Mouse (Mus musculus) neural tube, embryonic 14.5 days (tissue): ENCODE results near the gene Slc38a1. TPM values are rescaled to one million over a fixed set of nuclear protein-coding genes. Genes with fewer than 3 reads are reported as not detected.
A peak's percentile ranks its signal among the peaks of the same experiment; 100 is the strongest.

Experiments
- ATAC-seq: fragments of 200-750 bp; cut with Nextera tagmentation; 2 replicates; pipeline ENCODE4 v1.8.0; 2017; ENCODE audit warnings: low read depth, mild to moderate bottlenecking, moderate TSS enrichment, moderate library complexity
- H3K27ac ChIP-seq: fragments of 300-500 bp; sonication (generic); 2 replicates; pipeline ENCODE4 v1.5.1; 2014; ENCODE audit warnings: low read depth, mild to moderate bottlenecking, control low read depth, low read length, moderate library complexity, mixed read lengths
- H3K27me3 ChIP-seq: fragments of 300-500 bp; sonication (generic); 2 replicates; pipeline ENCODE4 v1.6.1; 2014; ENCODE audit warnings: low read length; ENCODE audit not compliant: control insufficient read depth, insufficient read depth
- H3K36me3 ChIP-seq: fragments of 300-500 bp; sonication (generic); 2 replicates; pipeline ENCODE4 v1.6.1; 2014; ENCODE audit warnings: low read length, mixed read lengths; ENCODE audit not compliant: control insufficient read depth, insufficient read depth
- H3K4me1 ChIP-seq: fragments of 300-500 bp; sonication (generic); 2 replicates; pipeline ENCODE4 v1.6.1; 2014; ENCODE audit warnings: low read length; ENCODE audit not compliant: control insufficient read depth, insufficient read depth
- H3K4me2 ChIP-seq: fragments of 300-500 bp; sonication (generic); 2 replicates; pipeline ENCODE4 v1.6.1; 2014; ENCODE audit warnings: mild to moderate bottlenecking, low read depth, low read length, control low read depth
- H3K4me3 ChIP-seq: fragments of 300-500 bp; sonication (generic); 2 replicates; pipeline ENCODE4 v1.5.1; 2014; ENCODE audit warnings: low read depth, low read length, control low read depth, mixed read lengths
- H3K9ac ChIP-seq: fragments of 300-500 bp; sonication (generic); replicated peaks from 2 replicates; pipeline ENCODE4 v1.6.1; 2014; ENCODE audit warnings: low read depth, mild to moderate bottlenecking, control low read depth, low read length, mixed read lengths
- H3K9me3 ChIP-seq: fragments of 300-500 bp; sonication (generic); 2 replicates; pipeline ENCODE4 v1.6.1; 2016; ENCODE audit warnings: low read length; ENCODE audit not compliant: control insufficient read depth
- WGBS: fragments of 180-500 bp; shearing (Covaris S2); extraction: QIAGEN DNeasy Blood & Tissue Kit; methylation state at CpG from one replicate; pipeline ENCODE4 v1.1.7; 2014; 5-methylcytosine and 5-hydroxymethylcytosine counted together
- polyA plus RNA-seq: library from polyadenylated mRNA; unstranded; fragments of >200 nt; fragmentation: Nextera tagmentation; extraction: Ambion mirVana; gene quantifications from 2 replicates; pipeline ENCODE4 v1.2.1, GENCODE M21; 2014

The Slc38a1 gene
- polyA plus RNA-seq, 1 experiment from 2014 or later, result 173 TPM

GRCm38 (mm10) chr15:96547256-96548195, 95.2 kb downstream of the Slc38a1 start:
- WGBS, result 48% methylated on average over 21 of the region's 21 CpGs
- H3K36me3 ChIP-seq, result no peaks in the 10 kb centered on the region
- H3K4me1 ChIP-seq, result 0 out of 2 replicates have a peak, but pooled peaks cover 10% of the 10 kb centered on the region
- H3K27me3 ChIP-seq, result no peaks in the 10 kb centered on the region
- H3K4me3 ChIP-seq, result no peak overlapping the region
- H3K27ac ChIP-seq, result no peak overlapping the region
- peak; percentile 85 for ATAC-seq
- H3K4me2 ChIP-seq, result peak overlapping the region; percentile 8; the same call in 1 of the 2 replicates
- no peak overlapping the region for H3K9ac ChIP-seq
- no peaks in the 10 kb centered on the region for H3K9me3 ChIP-seq

DNA sequence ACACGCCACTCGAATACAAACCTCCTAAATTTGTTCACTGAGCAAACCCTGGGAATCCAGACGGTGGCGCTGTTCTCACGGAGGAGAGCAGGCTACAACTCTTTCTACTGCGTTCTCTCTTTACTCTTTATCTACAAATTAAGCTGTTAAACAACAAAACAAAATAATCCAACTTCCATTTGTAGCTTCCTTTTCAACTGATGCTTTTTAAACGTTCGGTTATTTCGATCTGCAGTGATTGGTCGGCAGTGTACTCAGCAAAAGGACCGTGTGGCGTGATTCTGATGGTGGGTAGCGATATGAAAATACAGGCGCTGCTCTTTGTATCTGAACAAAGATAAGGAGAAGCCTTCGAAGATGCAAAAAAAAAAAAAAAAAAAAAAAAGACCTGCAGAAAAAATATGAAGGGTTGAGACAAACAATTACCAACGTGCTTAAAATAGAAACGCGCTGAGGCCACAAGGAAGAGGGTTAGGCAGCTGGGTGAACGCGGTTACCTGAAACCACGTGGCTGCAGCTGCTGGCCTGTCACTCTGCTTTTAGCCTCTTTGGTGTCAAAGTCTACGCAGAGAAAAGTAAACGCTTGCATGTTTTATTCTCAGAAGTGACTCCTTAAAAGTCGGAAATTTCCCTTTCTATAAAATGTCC, 99.4 kb downstream of the Slc38a1 start:
- Histone ChIP-seq H3K4me1 (0 out of 2 replicates have a peak, but pooled peaks cover 9% of the 10 kb centered on the region), H3K4me3 (peak overlapping the region; percentile 37), H3K27me3 (no peaks in the 10 kb centered on the region), H3K9ac (peak overlapping the region; percentile 55), H3K36me3 (no peaks in the 10 kb centered on the region), H3K9me3 (no peaks in the 10 kb centered on the region), H3K27ac (no peak overlapping the region), H3K4me2 (peak overlapping the region; percentile 61)
- WGBS, result 5% methylated on average over 24 of the region's 24 CpGs
- ATAC-seq, result 0 out of 2 replicates have a peak, but pooled peaks have one; percentile 51

DNA sequence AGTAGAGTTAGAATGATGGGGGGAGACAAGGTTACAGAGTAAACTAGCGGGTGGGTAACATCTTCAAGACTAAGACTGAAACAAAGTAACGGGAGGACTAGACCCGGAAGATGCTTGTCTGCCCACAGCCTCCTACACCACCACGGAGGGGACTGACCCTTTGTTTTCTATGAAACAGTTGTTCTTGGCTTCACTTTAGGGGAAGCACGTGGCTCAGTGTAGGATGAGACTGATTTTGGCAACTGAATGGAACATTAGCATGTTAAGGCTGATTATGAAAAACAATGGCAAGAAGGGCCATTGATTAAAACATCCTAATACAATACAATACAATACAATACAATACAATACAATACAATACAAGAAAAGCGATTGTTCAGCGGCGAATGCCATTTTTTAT, 100.6 kb downstream of the Slc38a1 start:
- no peak for ATAC-seq
- 70% methylated on average over 8 of the region's 8 CpGs for WGBS
- H3K36me3 ChIP-seq, result no peaks in the 10 kb centered on the region
- no peaks in the 10 kb centered on the region for H3K27me3 ChIP-seq
- H3K4me2 ChIP-seq, result no peak overlapping the region
- no peak overlapping the region for H3K27ac ChIP-seq
- no peaks in the 10 kb centered on the region for H3K4me1 ChIP-seq
- H3K4me3 ChIP-seq, result no peak overlapping the region
- H3K9ac ChIP-seq, result no peak overlapping the region
- no peaks in the 10 kb centered on the region for H3K9me3 ChIP-seq

DNA sequence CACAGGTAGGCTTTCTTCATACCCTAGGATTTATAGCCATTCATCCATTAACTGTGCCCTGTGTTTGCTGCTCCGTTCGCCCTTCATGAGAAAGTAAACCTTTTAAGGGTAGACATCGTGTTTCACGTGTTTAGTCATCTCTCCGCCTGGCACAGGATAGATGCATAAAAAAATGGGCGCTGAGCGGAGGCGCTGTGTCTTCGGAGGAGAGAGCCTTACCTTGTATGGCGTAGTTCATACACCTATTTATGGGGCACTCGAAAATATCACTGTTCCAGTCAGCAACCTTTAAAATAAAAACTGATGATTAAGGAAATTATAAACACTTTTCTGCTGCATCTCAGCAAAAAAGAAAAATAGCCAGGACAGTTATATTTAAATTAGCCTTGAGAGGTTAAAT, 105.4 kb downstream of the Slc38a1 start:
- Histone ChIP-seq H3K36me3 (no peaks in the 10 kb centered on the region), H3K9me3 (no peaks in the 10 kb centered on the region), H3K4me1 (no peaks in the 10 kb centered on the region)

DNA sequence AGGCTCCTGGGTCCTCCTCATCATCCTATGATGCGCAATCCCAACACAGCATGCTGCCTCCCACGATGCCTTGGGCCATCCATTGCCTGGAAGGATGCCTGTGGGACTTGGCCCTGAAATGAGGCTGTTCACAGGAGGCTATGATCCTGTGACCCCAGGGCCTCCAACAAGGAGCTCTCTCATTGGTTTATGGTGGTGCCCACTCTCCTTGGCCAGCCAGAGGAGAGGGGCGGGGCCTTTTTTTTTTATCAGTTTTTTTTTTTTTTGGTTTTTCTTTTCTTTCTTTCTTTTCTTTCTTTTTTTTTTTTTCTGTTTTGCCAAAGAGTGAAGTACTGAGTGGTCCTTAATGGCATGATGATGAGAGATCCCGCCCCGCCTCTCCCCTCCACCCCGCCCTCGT, 106.3 kb downstream of the Slc38a1 start:
- H3K27ac ChIP-seq, result no peak overlapping the region
- H3K27me3 ChIP-seq, result no peaks in the 10 kb centered on the region
- H3K4me1 ChIP-seq, result no peaks in the 10 kb centered on the region
- H3K4me3 ChIP-seq, result no peak overlapping the region
- 91% methylated on average over 7 of the region's 7 CpGs for WGBS
- H3K9me3 ChIP-seq, result no peaks in the 10 kb centered on the region
- no peak overlapping the region for H3K9ac ChIP-seq
- H3K36me3 ChIP-seq, result no peaks in the 10 kb centered on the region
- no peak overlapping the region for H3K4me2 ChIP-seq
- ATAC-seq, result no peak

More for the DNA sequence above, 105.4 kb downstream of the Slc38a1 start:
- Histone ChIP-seq H3K4me3 (no peak overlapping the region), H3K27ac (no peak overlapping the region), H3K4me2 (no peak overlapping the region), H3K27me3 (no peaks in the 10 kb centered on the region), H3K9ac (no peak overlapping the region)
- 91% methylated on average over 11 of the region's 11 CpGs for WGBS
- ATAC-seq, result no peak

GRCm38 (mm10) chr15:96527686-96528085, 115.0 kb downstream of the Slc38a1 start:
- WGBS, result 28% methylated on average over 6 of the region's 6 CpGs
- Histone ChIP-seq H3K9ac (no peak overlapping the region), H3K4me3 (no peak overlapping the region), H3K4me1 (peaks cover 7% of the 10 kb centered on the region; the same call in 1 of the 2 replicates), H3K36me3 (no peaks in the 10 kb centered on the region), H3K9me3 (no peaks in the 10 kb centered on the region), H3K27me3 (no peaks in the 10 kb centered on the region), H3K4me2 (no peak overlapping the region), H3K27ac (peak overlapping the region; percentile 4)
- peak; percentile 41; the same call in 1 of the 2 replicates for ATAC-seq

GRCm38 (mm10) chr15:96524239-96524738, 118.4 kb downstream of the Slc38a1 start:
- H3K4me2 ChIP-seq, result no peak overlapping the region
- H3K27me3 ChIP-seq, result no peaks in the 10 kb centered on the region
- no peaks in the 10 kb centered on the region for H3K36me3 ChIP-seq
- peaks cover 7% of the 10 kb centered on the region; the same call in 1 of the 2 replicates for H3K4me1 ChIP-seq
- H3K9me3 ChIP-seq, result no peaks in the 10 kb centered on the region
- H3K27ac ChIP-seq, result no peak overlapping the region
- no peak overlapping the region for H3K9ac ChIP-seq
- H3K4me3 ChIP-seq, result no peak overlapping the region
- no peak for ATAC-seq
- 42% methylated on average over 9 of the region's 9 CpGs for WGBS
